9 mouse cellular contexts compared by ENCODE assay signal in the genomic region with DNA sequence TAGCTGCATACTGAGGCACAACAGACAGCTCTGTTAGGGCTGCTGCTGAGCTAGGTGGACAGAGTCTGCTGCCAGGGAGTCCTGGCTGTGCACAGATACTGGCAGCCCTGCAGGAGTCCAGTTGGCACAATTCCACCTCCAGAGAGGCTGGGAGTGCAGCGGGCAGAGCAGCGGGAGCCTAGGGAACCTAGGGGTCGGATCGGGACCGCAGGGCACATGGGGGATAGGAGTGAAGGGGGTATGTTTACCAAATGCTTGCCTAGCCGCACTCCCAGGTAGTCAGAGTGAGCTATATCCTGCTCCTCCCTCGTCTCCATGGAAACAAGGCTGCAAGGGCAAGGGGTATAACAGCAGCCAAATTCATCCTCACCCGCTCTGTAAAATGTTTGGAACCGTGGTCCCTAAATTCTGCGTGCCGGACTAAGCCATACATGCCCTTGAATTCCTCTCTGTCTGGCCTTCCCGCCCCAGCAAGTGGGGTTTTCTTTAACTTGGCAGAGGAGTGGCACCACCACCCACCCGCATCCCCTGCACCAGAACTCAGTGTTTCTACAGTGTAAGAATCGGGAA. TPM values are rescaled to one million over a fixed set of nuclear protein-coding genes. Genes with fewer than 3 reads are reported as not detected.
A peak's percentile ranks its signal among the peaks of the same experiment; 100 is the strongest.
DNase-seq lines count a peak whose midpoint lies in the region; ATAC-seq and TF ChIP-seq lines count a peak whose summit lies in the region.
"Had no signal": no experiment of that assay in that cellular context is flagged by ENCODE, and none has a peak within 500 bp of the region (broad histone marks: within the 10 kb centered on the region; RNA-seq: fewer than 3 reads in every experiment).

No protein-coding gene starts in this region.

- H3K4me1 ChIP-seq in cortical plate, adult 2 months (ENCODE audit: control insufficient read depth, insufficient read depth, low read length) = peaks cover 8% of the 10 kb centered on the region
- H3K4me1 ChIP-seq in heart, embryonic 13.5 days = peaks cover 18% of the 10 kb centered on the region

- no peak for TF ChIP-seq CTCF in cortical plate, adult 2 months (IDR thresholded peaks at IDR 0.05; ENCODE audit: extremely low read depth, insufficient read depth, low read length)

- no peak for TF ChIP-seq POLR2A in cortical plate, adult 2 months (IDR thresholded peaks at IDR 0.05; ENCODE audit: extremely low read depth, insufficient read depth, low read length)

- H3K4me2 ChIP-seq in heart, embryonic 13.5 days = peak overlapping the region; percentile 80

- no peak; the same call in 1 of the 2 replicates for ATAC-seq in heart, embryonic 13.5 days (ENCODE audit: extremely low read depth, insufficient number of reproducible peaks, low FRiP score, low TSS enrichment)

- no peaks in the 10 kb centered on the region for H3K9me3 ChIP-seq in heart, embryonic 13.5 days

- H3K36me3 ChIP-seq in heart, embryonic 13.5 days = no peaks in the 10 kb centered on the region

- H3K4me3 ChIP-seq in cortical plate, adult 2 months (ENCODE audit: insufficient read depth, low read length) = no peak overlapping the region; the same call in 1 of the 2 replicates
- H3K4me3 ChIP-seq in heart, embryonic 13.5 days = peak overlapping the region; percentile 54
- H3K4me3 ChIP-seq: myocyte had no signal

- peaks cover 40% of the 10 kb centered on the region for H3K27me3 ChIP-seq in heart, embryonic 13.5 days (replicated peaks)

- WGBS in heart, embryonic 13.5 days = 29% methylated on average over 14 of the region's 14 CpGs

- peak overlapping the region; percentile 32 for H3K27ac ChIP-seq in cortical plate, adult 2 months (ENCODE audit: insufficient read depth, low read length)
- H3K27ac ChIP-seq in heart, embryonic 13.5 days (replicated peaks) = no peak overlapping the region

- DNase-seq in heart, adult 11 months = peak; percentile 91
- no peak for DNase-seq in heart, adult 8-10 months (ENCODE audit: low spot score)
- DNase-seq in ES-CJ7 (ENCODE audit: low read depth, low spot score) (peak; percentile 69), MN1 (ENCODE audit: low spot score) (no peak)
- DNase-seq in layer of hippocampus, adult 9-11 months = peak; percentile 51
- DNase-seq in right cerebral cortex, postnatal 25 days = peak; percentile 28

- peak overlapping the region; percentile 40; the same call in 1 of the 2 replicates for H3K9ac ChIP-seq in heart, embryonic 13.5 days

RNA-seq across cellular contexts. Expression of a gene that starts 17.3 kb away (rescaled TPM):
- 1 to 10 TPM; 6.9 to 9.2 (median 7.7) TPM for total RNA-seq in heart, adult 8-10 months (2022)
- 8.3 and 9.6 TPM in 2 replicates for polyA plus RNA-seq in cortical plate, adult 2 months (2012; rRNA removed)
- 16.4 and 17.4 TPM in 2 replicates for polyA plus RNA-seq in heart, embryonic 13.5 days (2015; fragmentation: Nextera tagmentation; extraction: Ambion mirVana)

RNA-seq across cellular contexts. Expression of a gene that starts 24.0 kb away (rescaled TPM):
- 1 to 10 TPM; 2.0 to 2.7 (median 2.3) TPM for total RNA-seq in heart, adult 8-10 months (2022)
- 28.8 and 30.1 TPM in 2 replicates for polyA plus RNA-seq in cortical plate, adult 2 months (2012; rRNA removed)
- polyA plus RNA-seq in heart, embryonic 13.5 days (2015; fragmentation: Nextera tagmentation; extraction: Ambion mirVana) = 5.8 and 9.4 TPM in 2 replicates

RNA-seq across cellular contexts. Expression of a gene that starts 49.8 kb away (rescaled TPM):
- 10 to 100 TPM; 14.2 to 19.6 (median 17.2) TPM for total RNA-seq in heart, adult 8-10 months (2022)
- 112 and 117 TPM in 2 replicates for polyA plus RNA-seq in cortical plate, adult 2 months (2012; rRNA removed)
- 7.0 TPM in 2 replicates for polyA plus RNA-seq in heart, embryonic 13.5 days (2015; fragmentation: Nextera tagmentation; extraction: Ambion mirVana)

Comparison
In these comparisons a context has a peak if more than half of its experiments do, and no peak if none do; other contexts are left out.
1. DNase-seq: peak in heart, adult 11 months (single experiment), ES-CJ7 (single experiment), layer of hippocampus, adult 9-11 months (single experiment) and right cerebral cortex, postnatal 25 days (single experiment); none in heart, adult 8-10 months (single experiment) and MN1 (single experiment).
2. RNA of a gene that starts 49.8 kb away (polyA plus RNA-seq): 112 to 117 TPM in cortical plate, adult 2 months; 7.0 TPM in heart, embryonic 13.5 days; every median in the first group is over 10 times any median in the second.